Mouse (Mus musculus) A20 (cell line): ENCODE results near the gene Grk5.

Experiments
- DNase-seq: peaks from one replicate; pipeline ENCODE4 v3.0.0-alpha.2; 2011; ENCODE audit warnings: low read depth, low spot score

Gene Grk5

DNA sequence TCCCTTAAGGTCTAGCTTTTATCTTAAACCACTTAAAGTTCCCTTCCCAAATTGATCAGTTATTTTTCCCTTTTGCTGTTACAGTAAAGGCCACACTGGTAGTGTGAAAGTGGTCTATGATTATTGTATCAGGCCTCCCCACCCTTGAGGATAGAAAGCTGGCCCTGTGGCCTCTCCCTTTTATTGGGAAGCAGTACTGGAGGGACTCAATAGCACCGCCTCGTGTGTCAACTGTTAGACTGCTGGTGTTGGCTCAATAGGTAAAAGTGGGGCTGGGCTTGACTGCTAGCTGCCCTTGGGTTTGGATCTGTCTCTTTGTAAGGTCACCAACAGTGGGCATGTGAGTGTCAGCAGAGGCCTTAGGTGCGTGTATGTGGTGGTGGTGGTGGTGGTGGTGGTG, 174.8 kb downstream of the Grk5 start:
- DNase-seq = peak; percentile 45

GRCm38 (mm10) chr19:61065011-61065410, 175.5 kb downstream of the Grk5 start:
- no peak for DNase-seq

DNA sequence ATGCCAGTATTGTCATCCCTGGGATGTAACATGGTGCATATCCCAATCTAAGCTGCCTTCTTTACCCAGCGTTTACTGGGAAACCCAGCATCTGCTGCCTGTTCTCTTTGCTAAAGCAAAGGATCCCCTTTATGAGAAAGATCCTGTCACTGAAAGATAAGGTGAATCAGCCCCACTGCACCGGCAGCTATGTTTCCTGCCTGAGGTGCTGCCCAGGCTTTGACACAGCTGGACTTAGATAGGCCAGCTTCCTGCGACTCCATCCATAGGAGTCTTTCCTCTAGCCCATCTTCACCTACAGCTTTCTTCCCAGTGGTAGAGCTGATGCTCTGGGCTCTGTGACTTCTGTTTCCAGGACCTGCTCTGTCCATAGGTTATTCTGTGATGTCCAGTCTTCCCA, 189.1 kb downstream of the Grk5 start:
- no peak for DNase-seq

- DNase-seq = no peak
Observed at GRCm38 (mm10) chr19:61080251-61080749, 190.8 kb downstream of the Grk5 start.

DNA sequence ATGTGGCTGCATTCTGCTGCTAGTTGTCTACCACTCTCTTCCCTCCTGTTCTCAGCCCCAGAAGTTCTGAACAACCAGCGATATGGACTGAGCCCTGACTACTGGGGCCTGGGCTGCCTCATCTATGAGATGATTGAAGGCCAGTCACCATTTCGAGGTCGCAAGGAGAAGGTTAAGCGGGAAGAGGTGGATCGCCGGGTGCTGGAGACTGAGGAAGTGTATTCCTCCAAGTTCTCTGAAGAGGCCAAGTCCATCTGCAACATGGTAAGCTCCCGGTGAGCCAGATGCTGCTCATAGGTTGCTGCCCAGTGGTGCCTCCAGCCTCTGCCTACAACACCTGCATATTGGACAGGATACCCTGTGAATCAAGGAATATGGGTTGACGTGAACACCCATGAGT, 193.5 kb downstream of the Grk5 start:
- no peak for DNase-seq

- DNase-seq = peak; percentile 89
Observed at GRCm38 (mm10) chr19:61084149-61084940, 194.8 kb downstream of the Grk5 start.

- no peak for DNase-seq
Observed at GRCm38 (mm10) chr19:61085217-61085616, 195.7 kb downstream of the Grk5 start.

DNA sequence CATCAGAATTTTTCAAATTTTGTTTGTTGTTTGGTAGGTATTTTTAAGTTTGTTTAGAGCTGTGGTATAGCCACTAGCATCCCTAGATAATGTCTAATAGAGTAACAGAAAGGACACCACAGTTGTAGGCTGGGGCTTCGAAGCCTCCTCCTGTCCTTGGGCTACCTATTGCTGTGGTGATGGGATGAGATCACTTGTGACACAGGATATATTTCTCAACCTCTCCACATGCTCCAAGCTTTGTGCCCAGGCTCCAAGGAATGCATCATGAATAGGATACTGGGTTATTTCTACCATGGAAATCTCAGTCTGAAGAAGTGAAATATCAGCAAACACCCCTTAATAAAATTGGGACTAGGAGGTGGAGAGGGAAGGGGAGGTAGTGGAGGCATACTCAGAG, 198.2 kb downstream of the Grk5 start:
- no peak for DNase-seq

- no peak for DNase-seq
Observed at GRCm38 (mm10) chr19:61089001-61089400, 199.5 kb downstream of the Grk5 start.

GRCm38 (mm10) chr19:61090541-61090940, 201.0 kb downstream of the Grk5 start:
- no peak for DNase-seq

GRCm38 (mm10) chr19:61096776-61097175, 207.2 kb downstream of the Grk5 start:
- no peak for DNase-seq

DNA sequence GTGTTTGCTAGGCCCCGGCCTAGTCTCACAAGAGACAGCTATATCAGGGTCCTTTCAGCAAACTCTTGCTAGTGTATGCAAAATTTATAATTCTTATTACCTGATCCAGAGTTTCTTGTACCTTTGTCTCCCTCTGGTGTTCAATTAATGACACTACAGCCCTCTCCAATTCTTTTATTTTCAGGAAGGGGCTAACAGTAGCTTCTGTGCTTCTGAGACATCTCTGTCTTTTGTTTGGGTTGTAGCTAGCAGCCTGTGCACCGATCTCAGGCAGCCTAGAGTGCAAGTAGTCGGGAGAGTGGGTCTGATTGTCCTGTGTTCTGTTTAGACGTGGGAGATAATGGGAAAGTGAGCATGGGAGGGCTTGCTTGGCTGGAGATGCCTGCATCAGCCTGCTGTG, 208.2 kb downstream of the Grk5 start:
- peak; percentile 58 for DNase-seq

DNA sequence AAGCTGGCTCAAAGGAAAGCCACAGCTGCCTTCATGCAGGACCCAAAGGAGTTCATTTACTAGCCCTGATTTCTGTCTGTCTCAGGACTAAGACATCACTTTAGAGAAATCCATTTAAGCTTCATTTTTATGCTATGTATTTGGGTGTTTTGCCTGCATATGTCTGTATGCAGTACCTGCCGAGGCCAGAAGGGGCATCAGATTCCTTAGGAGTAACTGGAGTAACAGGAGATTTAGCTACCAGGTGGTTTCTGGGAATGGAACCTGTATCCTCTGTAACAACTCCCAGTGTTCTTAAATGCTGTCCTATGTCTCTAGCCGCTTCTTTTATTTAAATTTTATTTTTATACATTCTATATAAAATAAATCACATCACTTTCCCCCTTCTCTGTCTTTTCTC, 220.6 kb downstream of the Grk5 start:
- peak; percentile 23 for DNase-seq

- no peak for DNase-seq
Observed at GRCm38 (mm10) chr19:61131096-61131495, 241.5 kb downstream of the Grk5 start.

DNA sequence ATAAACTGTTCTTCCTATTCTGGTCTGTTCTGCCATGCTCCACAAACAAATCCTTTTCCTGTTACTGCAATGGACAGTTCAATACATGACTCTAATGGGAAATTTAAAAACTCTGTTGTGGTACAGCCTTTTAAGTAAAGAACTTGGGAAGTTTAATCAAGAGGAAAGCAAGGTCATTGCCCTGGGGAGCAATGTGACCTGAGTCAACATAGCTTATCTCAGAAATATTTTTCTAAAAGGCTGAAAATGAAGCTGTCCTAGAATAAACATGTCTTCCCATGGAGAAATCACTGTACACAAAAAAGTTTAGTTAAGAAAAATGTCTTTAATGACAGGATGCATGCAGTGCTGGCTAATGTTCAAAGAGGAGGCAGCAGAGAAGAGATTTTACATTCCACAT, 249.1 kb downstream of the Grk5 start:
- no peak for DNase-seq

GRCm38 (mm10) chr19:61140342-61141206, 251.0 kb downstream of the Grk5 start, which contains the start of gene Zfp950:
Zfp950 (minus strand) TSS chr19:61140840.
- peak; percentile 93 for DNase-seq

GRCm38 (mm10) chr19:61141299-61141698, 251.8 kb downstream of the Grk5 start:
- no peak for DNase-seq
